Mouse (Mus musculus) heart, adult 8-10 months (tissue): ENCODE data around the gene Gm11232. TPM values are rescaled to one million over a fixed set of nuclear protein-coding genes. Genes with fewer than 3 reads are reported as not detected.

Experiments used
- DNase-seq: peaks from one replicate; pipeline ENCODE4 v3.0.0; 2022; ENCODE audit warnings: low spot score
- total RNA-seq, 4 experiments: library from RNA; stranded (reverse); gene quantifications; 2 replicates each; pipeline ENCODE4 v1.2.4; 2022

Gm11232 gene
- total RNA-seq: not detected

- DNase-seq: no peak
Measured at GRCm38 (mm10) chr4:71757865-71758264, at the start of gene Gm11232. TSS of gene Gm11232 (minus strand) at chr4:71757965.

- DNase-seq: no peak
Measured at GRCm38 (mm10) chr4:71805977-71806534, 48.3 kb upstream of the Gm11232 start.

- DNase-seq: no peak
Measured at GRCm38 (mm10) chr4:71765529-71765928, 7.8 kb upstream of the Gm11232 start.

GRCm38 (mm10) chr4:71765071-71765470, 7.3 kb upstream of the Gm11232 start:
- no peak for DNase-seq

- peak; percentile 2 for DNase-seq
Measured at GRCm38 (mm10) chr4:71756441-71757221, 1.1 kb downstream of the Gm11232 start.

GRCm38 (mm10) chr4:71745741-71746140, 12.0 kb downstream of the Gm11232 start:
- DNase-seq: no peak

GRCm38 (mm10) chr4:71736529-71736928, 21.2 kb downstream of the Gm11232 start:
- no peak for DNase-seq

- DNase-seq: no peak
Measured at GRCm38 (mm10) chr4:71735261-71735660, 22.5 kb downstream of the Gm11232 start.

GRCm38 (mm10) chr4:71729401-71729800, 28.4 kb downstream of the Gm11232 start:
- DNase-seq: no peak

GRCm38 (mm10) chr4:71727611-71728010, 30.2 kb downstream of the Gm11232 start:
- no peak for DNase-seq

- no peak for DNase-seq
Measured at GRCm38 (mm10) chr4:71727056-71727455, 30.7 kb downstream of the Gm11232 start.

GRCm38 (mm10) chr4:71725889-71726288, 31.9 kb downstream of the Gm11232 start:
- DNase-seq: no peak
